Mouse (Mus musculus): ENCODE data around the gene Pm20d1.
"Not testable (repeated sequence)": the region's sequence is repeated elsewhere in the genome, so short reads cannot be mapped to it uniquely, and the experiment has no call there.

Pm20d1 gene

DNA sequence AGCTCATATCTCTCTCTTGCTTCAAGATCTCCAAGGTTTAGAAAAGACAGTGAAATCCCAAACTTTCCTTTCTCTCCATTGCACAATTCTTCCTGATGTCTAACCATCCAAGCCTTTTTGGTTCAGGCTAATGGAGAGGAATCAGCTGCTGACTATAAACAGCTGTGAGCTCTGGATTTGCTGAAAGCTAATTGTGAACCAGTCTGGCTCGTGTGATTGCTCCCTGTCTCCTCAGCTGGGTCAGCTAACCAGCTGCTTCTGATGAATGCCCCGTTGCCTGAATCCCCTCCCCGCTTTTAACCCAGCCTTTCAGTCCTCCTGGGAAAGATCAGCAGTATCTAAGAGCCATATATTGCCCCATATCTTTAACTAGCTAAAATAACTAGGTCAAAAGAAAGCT, 2.6 kb upstream of the Pm20d1 start:
- DNase-seq (ENCODE audit: low read depth, low spot score): peak; percentile 8

DNA sequence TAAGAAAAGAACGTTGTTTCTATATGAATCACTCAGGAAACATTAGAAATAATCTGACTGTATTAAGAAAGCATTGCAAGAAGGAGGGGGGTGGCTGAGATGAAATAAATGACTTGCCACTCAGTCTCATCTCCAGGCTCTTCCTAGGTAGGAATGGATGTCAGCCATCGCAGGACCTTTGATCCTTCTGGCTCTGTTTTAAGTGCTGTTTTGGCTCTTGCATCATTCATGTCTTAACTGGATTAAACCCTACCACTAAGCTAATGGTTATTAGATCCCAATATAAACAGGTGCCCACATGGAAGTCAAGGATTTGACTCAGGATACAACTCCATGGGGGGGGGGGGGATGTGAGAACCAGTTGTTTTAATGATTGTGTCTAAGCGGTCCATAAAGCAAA, 2.0 kb upstream of the Pm20d1 start:
- no peak for DNase-seq (ENCODE audit: low read depth, low spot score)

DNA sequence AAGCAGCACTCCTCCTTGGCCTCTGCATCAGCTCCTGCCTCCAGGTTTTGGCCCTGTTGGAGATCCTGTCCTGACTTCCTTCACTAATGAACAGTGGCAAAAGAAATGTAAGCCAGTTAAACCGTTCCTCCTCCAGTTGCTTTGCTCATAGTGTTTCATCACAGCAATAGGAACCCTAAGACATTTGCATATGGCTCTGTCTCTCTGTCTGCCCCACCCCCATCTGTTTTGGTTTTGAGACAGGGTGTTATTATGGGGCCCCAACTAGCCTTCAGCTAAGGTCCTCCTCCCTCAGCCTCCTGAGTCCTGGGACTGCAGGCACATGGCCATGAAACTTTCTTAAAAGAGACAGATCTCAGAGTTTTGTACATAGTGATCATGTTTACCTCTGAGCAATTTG, 2.8 kb downstream of the Pm20d1 start:
- DNase-seq (ENCODE audit: low read depth, low spot score): no peak

DNA sequence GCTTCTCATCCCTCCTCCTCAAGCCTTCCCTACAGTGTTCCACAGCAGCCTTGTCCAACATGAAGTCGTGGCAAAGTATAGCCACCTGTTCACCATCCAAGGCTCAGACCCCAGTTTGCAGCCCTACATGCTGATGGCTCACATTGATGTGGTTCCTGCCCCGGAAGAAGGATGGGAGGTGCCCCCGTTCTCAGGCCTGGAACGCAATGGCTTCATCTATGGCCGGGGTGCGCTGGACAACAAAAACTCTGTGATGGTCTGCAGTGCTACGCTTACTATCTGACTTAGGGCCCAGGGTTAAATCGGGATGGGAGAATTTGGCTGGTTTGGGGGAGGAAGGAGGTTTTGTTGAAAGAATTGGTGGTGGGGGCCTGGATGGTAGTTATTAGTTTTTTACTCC, 3.9 kb downstream of the Pm20d1 start:
- no peak for DNase-seq (ENCODE audit: low read depth, low spot score)

DNA sequence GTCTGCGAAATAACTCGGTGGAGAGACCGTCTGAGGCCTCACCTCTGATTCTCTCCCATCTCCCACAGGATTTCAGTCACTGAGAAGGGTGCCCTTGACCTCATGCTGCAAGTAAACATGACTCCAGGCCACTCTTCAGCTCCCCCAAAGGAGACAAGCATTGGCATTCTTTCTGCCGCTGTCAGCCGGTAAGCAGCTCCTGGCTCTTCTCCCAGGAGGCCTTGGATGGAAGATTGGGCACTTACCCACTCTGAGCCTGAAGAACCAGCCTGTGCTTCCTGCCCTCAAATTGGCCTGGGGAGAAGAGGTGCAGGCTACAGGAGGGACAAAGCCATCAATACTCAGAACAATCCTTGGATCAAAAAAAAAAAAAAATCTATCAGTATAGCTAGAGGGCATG, 5.5 kb downstream of the Pm20d1 start:
- DNase-seq (ENCODE audit: low read depth, low spot score): no peak

DNA sequence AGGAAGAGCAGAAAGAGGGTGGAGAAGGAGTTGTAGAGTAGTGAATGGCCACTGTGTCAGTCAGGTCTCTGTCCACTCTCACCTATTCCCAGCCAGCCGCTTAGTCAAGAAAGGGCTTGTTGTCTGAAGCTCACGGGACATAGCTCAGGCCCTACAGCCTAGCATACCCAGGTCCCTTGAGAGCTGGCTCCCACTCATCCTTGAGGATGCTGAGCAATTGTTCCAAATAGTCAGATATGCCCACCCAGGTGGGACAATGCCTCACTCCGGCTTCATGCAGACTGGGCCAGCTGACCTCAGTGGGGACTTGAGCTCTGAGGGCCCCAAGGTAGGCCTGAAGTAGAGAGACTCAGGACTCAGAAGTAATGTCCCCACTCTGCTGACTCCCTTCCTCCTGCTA, 7.0 kb downstream of the Pm20d1 start:
- no peak for DNase-seq (ENCODE audit: low read depth, low spot score)

DNA sequence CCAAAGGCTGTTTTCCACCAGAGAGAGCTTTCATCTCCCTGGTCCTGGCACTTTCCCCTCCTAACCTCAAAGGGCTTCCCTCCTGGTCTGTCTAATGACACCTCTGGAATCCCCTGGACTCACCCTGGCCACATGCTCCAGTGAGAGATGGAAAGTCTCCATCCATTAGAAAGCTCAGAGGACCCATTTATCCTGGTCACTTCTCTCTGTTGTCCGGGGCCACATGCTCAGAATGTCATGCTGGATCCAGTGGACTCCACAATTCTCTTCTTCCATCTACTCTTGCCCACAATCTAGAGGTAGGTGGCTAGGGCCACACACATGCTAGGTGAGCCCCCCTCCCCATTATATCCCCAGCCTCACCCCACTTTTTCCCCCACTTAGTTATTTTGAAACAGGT, 11.8 kb downstream of the Pm20d1 start:
- DNase-seq (ENCODE audit: low read depth, low spot score): no peak

DNA sequence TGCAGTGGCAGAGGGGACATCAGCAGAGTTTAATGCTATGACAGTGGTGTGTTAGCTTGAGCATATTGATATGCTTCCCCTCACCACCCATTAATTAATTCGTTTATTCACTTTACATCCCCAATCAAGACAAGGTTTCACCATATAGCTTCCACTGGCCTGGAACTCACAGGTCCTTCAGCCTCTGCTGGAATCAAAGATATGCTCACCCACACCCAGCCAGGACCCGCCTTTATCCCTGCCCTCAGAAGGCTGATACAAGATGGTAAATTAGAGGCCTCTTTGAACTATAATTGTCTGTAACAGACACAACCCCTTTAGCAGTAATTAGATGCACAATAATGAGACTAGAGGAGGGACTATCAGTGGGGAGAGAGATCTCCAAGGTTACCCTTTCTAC, 12.5 kb downstream of the Pm20d1 start:
- no peak for DNase-seq (ENCODE audit: low read depth, low spot score)

DNA sequence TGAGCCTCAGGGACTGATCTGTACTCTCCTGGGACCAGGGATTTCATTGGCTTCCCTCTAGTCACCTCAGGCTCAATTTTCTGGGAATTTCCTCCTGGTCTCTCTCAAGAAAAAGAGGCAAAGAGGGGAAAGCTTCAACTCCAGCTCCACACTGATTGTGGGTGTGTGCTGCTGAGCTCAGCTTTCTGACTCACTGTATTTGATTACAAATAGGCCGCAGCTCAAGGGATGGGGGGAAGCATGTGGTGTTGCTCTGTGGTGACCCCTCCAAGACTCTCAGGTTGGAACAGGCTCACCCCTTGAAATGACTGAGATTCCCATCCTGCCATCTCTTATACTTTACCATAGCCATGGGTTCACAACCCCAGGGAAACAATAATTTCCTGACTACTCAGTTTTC, 14.2 kb downstream of the Pm20d1 start:
- no peak for DNase-seq (ENCODE audit: low read depth, low spot score)

DNA sequence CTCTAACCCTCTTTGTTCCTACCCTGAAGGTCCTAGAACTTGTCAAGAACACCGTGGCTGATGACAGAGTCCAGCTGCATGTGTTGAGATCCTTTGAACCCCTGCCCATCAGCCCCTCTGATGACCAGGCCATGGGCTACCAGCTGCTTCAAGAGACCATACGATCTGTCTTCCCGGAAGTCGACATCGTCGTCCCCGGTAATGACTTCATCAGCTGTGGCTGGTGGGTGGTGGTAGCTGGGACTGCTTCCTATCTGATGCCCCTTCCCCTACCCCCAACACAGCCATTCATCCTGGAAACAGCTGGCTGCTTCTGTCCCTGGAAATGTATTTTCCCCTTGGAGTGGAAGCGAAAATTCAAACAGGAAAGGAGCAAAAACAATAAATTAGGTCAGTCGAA, 14.8 kb downstream of the Pm20d1 start:
- DNase-seq (ENCODE audit: low read depth, low spot score): no peak

DNA sequence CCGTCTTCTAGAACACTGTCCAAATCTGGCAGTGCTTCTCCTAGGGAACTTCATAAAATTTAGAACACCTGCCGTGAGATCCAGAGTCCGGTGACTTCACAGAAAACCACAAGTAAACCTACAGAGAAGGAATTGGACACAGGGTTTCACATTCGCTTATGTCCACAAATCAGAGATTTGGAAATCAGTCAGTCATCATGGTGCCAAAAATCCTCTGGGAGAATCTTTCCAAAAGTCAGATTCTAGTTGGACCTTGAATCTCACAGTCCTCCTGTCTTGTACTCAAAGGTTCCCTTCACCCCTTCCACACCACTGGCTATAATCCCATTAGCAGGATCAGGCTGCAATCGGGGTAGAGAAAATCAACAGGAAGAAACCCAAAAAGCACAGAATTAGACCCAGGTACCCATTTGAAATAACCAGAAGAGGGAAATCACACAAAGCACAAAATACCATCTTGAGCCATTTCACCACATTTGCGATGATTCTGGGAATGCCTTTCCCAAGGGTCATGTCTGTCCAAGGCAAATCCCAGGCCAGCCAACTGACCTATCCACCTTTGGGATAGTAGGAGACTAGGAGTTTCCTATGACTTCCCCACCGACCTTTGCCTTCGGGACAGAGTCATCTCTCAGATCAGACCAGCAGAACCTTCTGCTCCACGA, 15.6 kb downstream of the Pm20d1 start:
- no peak for DNase-seq (ENCODE audit: low read depth, low spot score)

DNA sequence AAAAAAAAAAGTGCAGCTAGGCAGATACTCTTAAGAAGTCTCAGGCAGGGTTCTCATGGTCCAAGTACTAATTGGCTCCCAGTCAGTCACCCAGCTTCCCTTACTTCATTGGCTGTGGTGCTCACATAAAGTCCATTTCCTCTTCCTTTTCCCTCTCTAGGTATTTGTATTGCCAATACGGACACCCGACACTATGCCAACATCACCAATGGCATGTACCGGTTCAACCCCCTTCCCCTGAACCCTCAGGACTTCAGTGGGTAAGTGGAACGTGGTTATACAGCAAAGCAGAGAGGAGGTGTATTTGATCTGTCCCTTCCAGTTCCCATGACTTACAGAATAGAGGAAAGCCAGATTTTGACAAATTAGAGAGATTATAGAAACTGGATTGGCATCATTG, 16.6 kb downstream of the Pm20d1 start:
- DNase-seq (ENCODE audit: low read depth, low spot score): no peak

DNA sequence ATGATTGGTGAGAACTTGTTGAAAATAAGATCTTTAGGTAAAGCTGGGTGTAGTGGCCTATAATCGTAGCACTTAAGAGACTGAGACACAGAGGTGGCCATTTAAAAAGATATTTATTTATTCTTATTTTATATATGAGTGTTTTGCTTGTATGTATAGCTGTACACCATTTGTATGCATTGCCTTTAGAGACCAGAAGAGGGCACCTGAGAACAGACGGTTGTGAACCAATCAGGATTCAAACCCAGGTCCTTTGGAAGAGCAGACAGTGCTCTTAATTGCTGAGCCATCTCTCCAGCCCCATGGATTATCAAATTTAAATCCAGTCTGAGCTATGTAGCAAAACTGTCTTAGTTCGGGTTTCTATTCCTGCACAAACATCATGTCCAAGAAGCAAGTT, 17.0 kb downstream of the Pm20d1 start:
- DNase-seq (ENCODE audit: low read depth, low spot score): no peak

DNA sequence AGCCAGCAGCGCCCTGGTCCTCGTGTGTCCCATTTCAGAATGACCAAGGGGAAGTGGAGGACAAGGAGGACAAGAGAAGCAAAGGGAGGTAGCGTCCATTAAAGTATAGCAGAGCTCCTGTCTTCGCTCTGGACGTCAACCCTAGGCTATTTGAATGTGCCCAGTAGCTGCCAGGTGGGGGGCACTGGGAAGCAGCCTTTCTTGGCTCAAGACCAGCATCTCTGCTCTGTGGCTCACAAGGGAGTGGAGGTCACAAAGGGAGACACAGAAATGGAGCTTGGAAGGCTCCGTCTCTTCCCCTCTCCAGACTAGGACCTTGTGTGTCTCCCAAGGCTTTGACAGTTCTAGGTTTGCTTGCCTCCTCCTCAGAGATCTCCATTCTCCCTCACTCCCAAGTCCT, 19.7 kb downstream of the Pm20d1 start:
- DNase-seq (ENCODE audit: low read depth, low spot score): no peak

DNA sequence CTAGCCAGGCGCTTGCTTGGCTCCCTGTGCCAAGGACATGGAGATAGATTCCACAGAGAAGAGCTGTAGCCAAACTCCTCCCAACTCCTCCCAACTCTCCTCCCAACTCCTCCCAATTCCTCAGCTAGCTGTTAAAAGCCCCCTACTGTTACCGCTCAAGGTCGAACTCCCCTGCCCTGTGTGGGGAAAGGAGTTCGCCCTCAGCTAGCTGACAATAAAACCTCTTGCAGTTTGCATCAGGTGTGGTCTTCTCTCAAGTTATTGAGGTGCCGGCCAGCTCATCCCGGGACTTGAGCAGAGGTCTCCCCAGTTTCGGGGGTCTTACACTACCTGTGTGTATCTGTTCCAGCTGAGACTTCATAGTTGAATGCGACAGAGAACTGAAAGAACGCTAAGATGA, 23.2 kb downstream of the Pm20d1 start:
- DNase-seq (ENCODE audit: low read depth, low spot score): not testable (repeated sequence)

DNA sequence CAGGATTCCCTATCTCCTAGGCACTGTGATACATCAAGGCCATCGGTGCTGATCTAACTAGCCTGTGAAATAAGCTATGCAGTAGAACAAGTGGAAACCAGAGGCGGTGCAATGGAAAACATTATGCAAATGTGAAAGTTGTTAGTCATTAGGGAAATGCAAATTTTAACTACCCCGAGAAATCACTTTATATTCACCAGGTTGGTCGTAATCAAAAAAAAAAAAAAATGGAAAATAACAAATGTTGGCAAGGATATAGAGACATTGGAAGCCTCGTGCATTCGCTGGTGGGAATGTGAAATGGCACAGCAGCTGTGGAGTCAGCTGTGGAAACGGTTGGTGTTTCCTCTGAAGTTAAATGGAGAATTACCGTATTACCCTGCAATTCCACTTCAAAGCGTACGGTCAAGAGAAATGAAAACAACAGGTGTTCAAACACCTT, 23.7 kb downstream of the Pm20d1 start:
- DNase-seq (ENCODE audit: low read depth, low spot score): no peak

DNA sequence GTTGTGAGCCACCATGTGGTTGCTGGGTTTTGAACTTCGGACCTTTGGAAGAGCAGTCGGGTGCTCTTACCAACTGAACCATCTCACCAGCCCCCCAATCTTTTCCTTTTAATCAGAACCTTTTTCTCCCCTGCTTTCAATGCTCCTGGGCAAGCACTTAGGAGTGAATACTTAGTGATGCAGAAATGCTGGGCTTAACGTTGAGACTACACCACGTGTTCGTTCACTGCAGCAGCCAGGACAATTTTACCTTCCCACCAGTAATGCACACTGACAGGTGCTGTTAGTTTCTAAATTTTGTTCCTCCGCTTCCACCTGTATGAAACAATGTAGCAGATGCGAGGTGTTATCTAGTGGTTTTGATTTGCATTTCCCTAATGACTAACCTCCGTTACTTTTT, 25.1 kb downstream of the Pm20d1 start:
- DNase-seq (ENCODE audit: low read depth, low spot score): no peak

DNA sequence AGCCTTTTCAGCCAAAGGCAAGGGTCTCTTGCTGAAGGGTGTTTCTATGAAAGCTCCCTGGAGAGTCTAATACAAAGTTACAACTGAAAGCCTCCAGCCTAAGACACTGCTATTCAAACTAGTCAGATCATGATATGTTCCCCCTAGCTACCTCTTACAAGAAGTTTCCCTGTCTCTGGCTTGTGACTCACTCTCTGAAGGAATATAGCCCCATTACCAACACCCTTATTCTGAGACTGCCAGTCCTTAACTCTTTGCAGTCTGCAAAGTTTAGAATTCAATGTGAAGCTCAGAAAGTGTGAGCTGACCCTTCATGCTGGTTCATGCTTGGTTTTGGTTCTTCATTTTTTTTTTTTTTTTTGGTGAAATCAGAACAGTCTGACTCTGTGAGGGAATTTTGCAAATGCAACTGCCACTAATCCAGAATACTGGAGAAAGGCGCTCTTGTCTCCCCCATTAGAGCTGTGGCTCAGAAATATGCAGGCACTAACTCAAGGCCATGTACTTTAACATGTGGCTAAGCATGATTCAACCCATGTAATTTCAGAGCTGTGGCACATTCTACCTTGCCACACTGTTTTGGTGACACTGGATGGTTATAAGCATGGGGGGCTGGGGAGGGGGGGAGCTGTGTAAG, 25.8 kb downstream of the Pm20d1 start:
- DNase-seq (ENCODE audit: low read depth, low spot score): no peak

DNA sequence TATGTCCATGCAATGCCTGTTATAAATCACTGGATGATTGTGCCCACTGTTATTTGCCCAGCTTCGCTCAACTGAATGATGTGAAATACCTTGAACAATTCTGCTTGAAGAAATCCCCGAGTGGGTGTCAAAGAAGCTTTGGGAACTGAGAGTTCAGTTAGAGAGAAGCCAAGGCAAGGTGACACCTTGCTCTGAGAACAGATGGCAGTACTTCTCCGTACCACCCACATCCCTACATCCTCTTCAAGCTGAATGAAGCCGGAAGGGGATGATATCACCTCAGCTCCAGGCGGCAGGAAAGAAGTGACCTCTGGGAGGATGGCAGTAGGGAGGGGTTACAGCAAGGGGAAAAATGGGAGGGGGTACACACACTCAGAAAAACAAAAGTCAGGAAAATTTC, 26.4 kb downstream of the Pm20d1 start:
- no peak for DNase-seq (ENCODE audit: low read depth, low spot score)

DNA sequence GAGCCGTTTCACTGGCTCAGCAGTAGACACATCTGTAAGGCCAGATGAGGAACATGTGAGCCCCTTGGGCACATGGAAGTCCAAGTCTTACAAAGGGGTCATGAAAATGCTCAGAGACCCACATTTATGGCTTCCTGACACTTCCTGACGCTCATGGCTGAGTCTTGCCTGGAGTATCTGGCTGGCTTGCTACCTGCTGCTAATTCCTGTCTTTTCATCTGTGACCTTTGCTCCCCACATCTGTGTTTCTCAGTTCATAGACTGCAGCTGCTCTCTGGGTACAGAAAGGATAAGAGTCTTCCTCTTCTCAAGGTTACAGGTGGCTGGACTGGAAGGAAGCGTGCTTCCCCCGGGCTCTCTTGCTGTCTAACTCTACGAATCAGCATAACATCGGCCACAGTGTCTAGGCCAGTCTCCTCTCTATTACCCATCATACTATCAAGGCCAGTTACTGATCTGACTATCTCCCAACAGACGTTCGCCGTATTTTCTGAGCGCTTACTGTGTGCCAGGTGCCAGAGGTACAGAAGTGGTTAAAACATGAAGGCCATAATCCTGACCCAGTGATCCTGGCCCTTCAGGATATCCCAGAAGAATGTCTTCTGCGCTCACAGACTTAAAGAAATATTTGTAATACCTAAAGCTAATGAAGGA, 27.5 kb downstream of the Pm20d1 start:
- peak; percentile 32 for DNase-seq (ENCODE audit: low read depth, low spot score)

DNA sequence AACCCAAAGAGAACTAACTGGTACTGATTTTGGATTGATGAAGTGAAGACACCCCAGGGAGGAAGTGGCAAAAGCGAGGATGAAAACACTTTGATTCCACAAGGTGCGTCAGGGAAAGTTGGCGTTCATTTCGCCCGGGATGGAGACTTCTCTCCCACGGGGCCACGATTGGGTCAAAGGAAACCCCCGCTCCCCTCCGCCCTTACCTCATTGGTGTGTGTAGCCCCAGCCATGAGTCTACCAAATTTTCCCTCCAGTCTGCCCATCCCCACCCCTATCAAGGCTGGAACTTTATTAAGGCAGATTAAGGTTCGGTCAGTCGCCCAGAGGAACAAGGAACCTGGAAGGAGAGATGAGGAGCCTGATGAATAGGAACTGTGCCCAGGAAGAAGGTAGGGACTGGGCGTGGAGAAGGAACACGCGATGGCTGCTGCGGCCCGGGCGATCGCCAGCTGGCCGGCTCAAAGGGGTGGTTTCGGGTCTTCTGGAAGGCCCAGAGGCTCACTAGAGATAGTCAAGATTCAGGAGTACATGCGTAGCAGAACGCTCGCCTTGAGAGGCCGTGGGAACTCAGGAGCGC, 30.1 kb downstream of the Pm20d1 start, which contains the start of gene Slc41a1:
Gene Slc41a1, plus strand, starts transcription at position 287 of the 580 bp plus-strand sequence.
- no peak for DNase-seq (ENCODE audit: low read depth, low spot score)

DNA sequence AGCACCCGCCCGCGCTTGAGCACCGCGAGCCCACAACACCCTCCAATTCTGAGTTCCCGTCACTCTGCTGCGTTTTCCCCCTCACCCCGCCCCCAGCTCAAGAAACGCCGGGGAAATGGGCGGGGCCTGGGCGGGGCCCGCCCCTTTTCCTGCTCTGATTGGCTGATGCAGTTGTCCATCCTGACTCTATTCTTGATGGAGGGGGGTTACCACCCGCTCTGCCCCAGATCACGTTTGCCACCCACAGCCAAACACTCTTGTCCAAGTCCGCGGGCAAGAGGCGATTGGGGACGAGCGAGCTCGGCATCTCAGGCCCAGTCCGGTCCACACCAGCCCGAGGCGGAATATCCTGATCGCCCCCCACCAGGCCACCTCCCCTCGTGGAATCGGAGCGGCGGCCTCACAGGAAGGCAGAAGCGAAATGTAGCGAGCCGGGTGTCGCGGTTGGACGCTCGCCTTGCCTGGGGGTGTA, 30.6 kb downstream of the Pm20d1 start:
- DNase-seq (ENCODE audit: low read depth, low spot score): peak; percentile 96
